Mouse (Mus musculus): ENCODE measurements at regions not wholly inside any gene's neighbourhood (a gene's known extent, or its start where the extent isn't known, plus 50 kb on each side); places are given as distances from the start of the nearest gene placed in this dataset.

GRCm38 (mm10) chr14:91354201-91354600 lies 2536.3 kb downstream of the Pcdh9 start:
- DNase-seq, result peak; percentile 21 to 47

GRCm38 (mm10) chr14:91326683-91327098 lies 2563.8 kb downstream of the Pcdh9 start:
- DNase-seq, result no peak
